Mouse (Mus musculus): ENCODE measurements around the gene Pgm3. TPM values are rescaled to one million over a fixed set of nuclear protein-coding genes. Genes with fewer than 3 reads are reported as not detected.
"Not testable (repeated sequence)": the region's sequence is repeated elsewhere in the genome, so short reads cannot be mapped to it uniquely, and the experiment has no call there.

The Pgm3 gene
- 40.4 and 41.4 TPM in 2 replicates for polyA plus RNA-seq (2016; fragmentation: Nextera tagmentation; extraction: Ambion mirVana)

DNA sequence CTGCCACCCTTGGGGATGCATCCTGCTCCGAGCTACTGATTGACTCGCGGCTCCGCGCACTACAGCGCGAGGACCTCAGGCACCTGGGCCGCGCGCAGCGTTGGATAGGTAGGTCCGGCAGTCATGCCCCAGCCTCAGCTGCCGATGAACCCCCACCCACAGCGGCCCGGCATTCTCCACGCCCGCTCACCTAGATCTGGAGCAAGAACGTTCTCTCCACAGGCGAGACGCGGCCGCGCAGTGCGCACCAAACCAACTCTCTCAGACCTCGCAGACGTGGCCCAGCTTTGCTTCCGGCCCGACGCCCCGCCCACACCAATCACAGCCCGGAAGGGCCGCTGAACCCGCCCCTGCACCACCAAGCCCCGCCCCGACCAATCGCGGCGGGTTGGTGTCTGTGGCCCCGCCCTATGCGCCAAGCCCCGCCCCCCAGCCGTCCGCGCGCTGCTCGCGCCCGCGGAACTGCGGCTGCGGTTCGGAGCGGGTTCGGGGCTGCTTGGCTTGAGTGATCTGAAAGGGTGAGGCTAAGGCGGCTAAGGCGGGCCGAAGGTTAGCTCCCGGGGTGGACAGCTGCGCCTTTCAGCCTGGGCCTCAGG lies at the start of gene Pgm3, which contains the start of gene Rwdd2a:
Gene Pgm3, minus strand, starts transcription at position 303 of the 596 bp plus-strand sequence.
Gene Rwdd2a, plus strand, starts transcription at position 452 of the 596 bp plus-strand sequence.
- peak; percentile 98 for ATAC-seq (ENCODE audit: low FRiP score)
- Histone ChIP-seq H3K27me3 (no peaks in the 10 kb centered on the region), H3K4me2 (replicated peaks) (peak within 1 kb of the TSS; percentile 70), H3K4me3 (peak within 1 kb of the TSS; percentile 69), H3K27ac (peak within 1 kb of the TSS; percentile 72), H3K9me3 (replicated peaks) (no peaks in the 10 kb centered on the region), H3K4me1 (peaks cover 15% of the 10 kb centered on the region), H3K36me3 (peaks cover 19% of the 10 kb centered on the region), H3K9ac (peak within 1 kb of the TSS; percentile 71)
- under 1% methylated on average over 59 of the region's 59 CpGs for WGBS

DNA sequence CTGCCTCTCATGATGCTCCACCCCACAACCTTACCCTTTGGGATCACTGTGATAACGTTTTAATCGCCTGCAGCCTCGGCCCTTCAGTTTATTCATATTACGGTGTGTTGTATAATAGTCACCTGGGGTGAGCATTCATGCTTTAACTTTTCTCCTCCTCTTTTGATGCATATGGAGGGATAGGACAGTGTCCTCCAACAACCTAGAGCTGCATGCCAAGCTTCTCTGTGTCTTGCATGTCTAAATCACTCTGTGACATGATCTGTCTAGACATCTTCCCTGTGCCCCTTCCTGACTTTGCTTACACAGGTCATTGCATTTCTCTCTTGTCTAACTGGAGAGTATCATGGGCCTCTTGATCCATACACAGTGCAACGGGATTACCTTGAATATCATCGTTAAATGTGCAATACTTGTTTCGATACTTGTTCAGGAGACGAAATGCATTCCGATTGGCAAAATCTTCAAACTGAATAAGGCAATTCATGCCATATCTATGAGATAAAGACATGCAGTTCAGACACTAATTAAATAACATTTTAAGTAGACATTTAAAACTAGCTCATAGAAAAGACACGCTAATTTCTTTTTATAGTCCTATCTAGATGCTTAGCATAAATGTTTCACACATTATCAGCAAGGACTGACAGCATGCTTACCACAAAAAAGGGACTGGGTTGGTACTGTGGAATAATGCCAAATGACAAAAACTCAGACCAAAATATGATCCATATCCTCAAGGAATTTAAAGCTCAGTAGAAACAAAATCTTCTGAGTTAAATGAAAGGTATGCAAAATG lies 47.9 kb upstream of the Pgm3 start:
- Histone ChIP-seq H3K4me1 (no peaks in the 10 kb centered on the region), H3K4me3 (no peak overlapping the region), H3K9ac (no peak overlapping the region), H3K27me3 (no peaks in the 10 kb centered on the region), H3K27ac (no peak overlapping the region), H3K4me2 (replicated peaks) (no peak overlapping the region), H3K36me3 (no peaks in the 10 kb centered on the region), H3K9me3 (replicated peaks) (no peaks in the 10 kb centered on the region)
- no peak for ATAC-seq (ENCODE audit: low FRiP score)
- WGBS, result 78% methylated on average over 10 of the region's 10 CpGs

DNA sequence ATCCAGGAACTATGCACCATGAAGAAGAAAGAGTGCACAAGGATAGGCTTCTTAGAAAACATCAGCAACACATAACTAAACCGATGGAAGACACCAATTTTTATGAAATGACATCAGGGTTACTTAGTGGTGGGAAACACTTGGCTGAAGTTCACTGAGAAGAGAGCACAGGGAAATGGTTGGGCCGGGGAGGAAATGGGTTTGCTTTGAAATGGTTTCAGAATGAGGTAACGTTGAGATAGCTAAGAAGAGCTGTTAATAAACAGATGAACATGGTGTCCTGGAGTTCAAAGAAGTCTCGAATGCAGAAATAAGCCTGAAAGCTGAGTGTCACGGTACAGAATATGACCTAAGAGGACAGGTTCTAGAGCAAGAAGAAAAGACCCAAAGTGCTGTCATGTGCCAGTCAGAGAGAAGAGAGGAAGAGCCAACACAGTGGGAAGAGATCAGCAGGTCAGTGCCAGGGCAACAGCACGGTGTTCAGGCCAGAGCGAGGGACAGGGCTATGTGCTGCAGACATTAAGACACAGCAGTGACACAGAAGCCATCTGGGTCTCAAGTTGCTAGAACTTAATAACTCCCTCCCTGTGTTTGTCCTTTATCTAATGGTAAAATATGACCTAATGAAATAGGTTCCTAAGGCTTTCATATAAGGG lies 46.3 kb upstream of the Pgm3 start:
- Histone ChIP-seq H3K4me2 (replicated peaks) (no peak overlapping the region), H3K9ac (no peak overlapping the region), H3K4me1 (no peaks in the 10 kb centered on the region), H3K27ac (no peak overlapping the region), H3K27me3 (no peaks in the 10 kb centered on the region), H3K36me3 (no peaks in the 10 kb centered on the region), H3K9me3 (replicated peaks) (no peaks in the 10 kb centered on the region), H3K4me3 (no peak overlapping the region)
- ATAC-seq (ENCODE audit: low FRiP score), result no peak
- WGBS, result 79% methylated on average over 7 of the region's 7 CpGs

DNA sequence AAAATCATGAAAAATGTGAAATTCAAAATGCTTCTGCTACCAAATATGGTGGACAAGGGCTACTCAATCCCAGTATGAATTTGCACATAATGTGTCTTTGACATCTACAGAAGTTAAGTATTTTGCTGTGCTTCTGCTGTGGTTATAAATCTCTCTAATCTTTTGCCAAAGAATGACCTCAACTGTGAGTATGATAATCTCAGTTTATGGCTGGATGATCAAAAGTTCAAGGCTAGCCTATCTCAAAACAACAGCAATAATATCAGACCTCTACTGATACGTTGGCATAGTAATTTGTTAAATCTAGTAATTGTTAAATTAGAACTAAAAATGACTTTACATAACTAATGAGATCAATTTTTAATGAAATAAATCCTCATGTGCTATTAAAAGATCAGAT lies 44.1 kb upstream of the Pgm3 start:
- WGBS, result 94% methylated on average over 1 of the region's 1 CpGs
- H3K36me3 ChIP-seq, result no peaks in the 10 kb centered on the region
- H3K27me3 ChIP-seq, result no peaks in the 10 kb centered on the region
- no peak overlapping the region for H3K4me3 ChIP-seq
- ATAC-seq (ENCODE audit: low FRiP score), result no peak
- no peak overlapping the region for H3K9ac ChIP-seq
- no peaks in the 10 kb centered on the region for H3K4me1 ChIP-seq
- no peak overlapping the region for H3K4me2 ChIP-seq (replicated peaks)
- no peaks in the 10 kb centered on the region for H3K9me3 ChIP-seq (replicated peaks)
- H3K27ac ChIP-seq, result no peak overlapping the region

DNA sequence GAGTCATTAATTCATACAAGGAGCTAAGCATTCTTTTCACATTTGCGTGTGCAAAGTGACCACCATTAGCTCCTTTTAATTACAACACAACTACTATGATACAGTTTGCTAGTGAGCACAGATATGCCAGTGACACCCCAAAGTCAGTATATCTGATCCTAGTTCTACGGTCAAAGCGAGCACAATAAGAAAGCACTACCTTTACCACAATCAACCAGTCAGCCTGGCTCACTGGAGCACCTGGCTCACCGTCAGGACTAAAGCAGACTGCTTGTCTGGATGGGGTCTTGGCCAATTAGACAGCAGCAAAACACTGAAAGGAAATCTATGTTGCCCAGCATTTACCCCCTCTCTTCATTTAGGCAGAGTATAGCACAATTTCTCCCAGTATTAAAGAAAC lies 40.4 kb upstream of the Pgm3 start:
- no peaks in the 10 kb centered on the region for H3K27me3 ChIP-seq
- no peaks in the 10 kb centered on the region for H3K4me1 ChIP-seq
- H3K9ac ChIP-seq, result no peak overlapping the region
- no peaks in the 10 kb centered on the region for H3K36me3 ChIP-seq
- no peak for ATAC-seq (ENCODE audit: low FRiP score)
- no peaks in the 10 kb centered on the region for H3K9me3 ChIP-seq (replicated peaks)
- no peak overlapping the region for H3K4me3 ChIP-seq
- 92% methylated on average over 4 of the region's 4 CpGs for WGBS
- no peak overlapping the region for H3K4me2 ChIP-seq (replicated peaks)
- H3K27ac ChIP-seq, result no peak overlapping the region

DNA sequence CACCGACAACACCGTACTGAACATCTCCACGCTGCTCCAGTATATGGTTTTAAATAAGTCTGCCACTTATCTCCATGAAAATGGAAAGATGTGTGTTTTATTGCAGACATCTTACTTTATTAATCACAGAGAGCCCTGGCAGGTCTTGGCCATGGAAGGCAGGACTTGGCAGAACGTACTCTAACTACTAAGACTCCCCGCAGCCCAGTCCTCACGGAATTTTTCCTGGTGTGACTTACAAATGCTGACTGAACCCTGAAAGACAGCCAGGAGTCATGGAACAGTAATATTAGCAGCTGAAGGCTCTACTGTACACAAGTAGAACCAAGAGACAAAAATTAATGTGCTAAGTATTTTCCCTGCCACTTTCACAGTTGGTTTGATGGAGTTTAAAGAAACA lies 34.1 kb upstream of the Pgm3 start:
- 86% methylated on average over 6 of the region's 6 CpGs for WGBS
- H3K9me3 ChIP-seq (replicated peaks), result no peaks in the 10 kb centered on the region

DNA sequence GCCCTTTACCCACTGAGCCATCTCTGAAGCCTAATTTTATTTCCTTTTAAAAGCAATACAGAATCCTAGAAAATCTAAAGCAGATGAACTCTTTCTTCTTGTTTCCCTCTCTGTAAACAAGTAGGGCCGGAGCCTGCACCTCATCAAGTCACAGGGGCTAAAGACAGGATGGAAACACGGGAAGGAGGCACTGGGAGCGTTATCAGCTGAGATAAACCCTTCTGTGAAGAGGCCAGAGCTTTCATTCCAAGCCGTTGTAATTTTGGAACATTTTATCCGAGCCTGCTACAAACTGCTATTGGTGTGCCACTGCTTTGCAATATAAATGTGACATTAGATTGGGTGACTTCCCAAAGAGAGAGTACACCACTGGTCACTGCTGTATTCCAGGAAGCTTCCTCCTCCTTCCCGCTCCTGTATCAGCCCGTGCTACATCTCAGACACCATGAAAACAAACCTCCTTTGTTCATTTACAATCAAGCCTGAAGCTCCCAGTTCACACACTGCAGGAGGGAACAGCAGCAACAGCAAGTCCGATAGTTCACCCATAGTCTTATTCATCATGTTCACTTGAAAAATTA lies 28.2 kb upstream of the Pgm3 start:
- H3K4me2 ChIP-seq (replicated peaks), result no peak overlapping the region
- H3K9me3 ChIP-seq (replicated peaks), result no peaks in the 10 kb centered on the region
- H3K27ac ChIP-seq, result no peak overlapping the region
- H3K36me3 ChIP-seq, result no peaks in the 10 kb centered on the region
- 63% methylated on average over 8 of the region's 8 CpGs for WGBS
- ATAC-seq (ENCODE audit: low FRiP score), result no peak
- no peak overlapping the region for H3K9ac ChIP-seq
- no peaks in the 10 kb centered on the region for H3K4me1 ChIP-seq
- no peaks in the 10 kb centered on the region for H3K27me3 ChIP-seq
- H3K4me3 ChIP-seq, result no peak overlapping the region

More for the DNA sequence above, 34.1 kb upstream of the Pgm3 start:
- no peak overlapping the region for H3K4me2 ChIP-seq (replicated peaks)
- H3K9ac ChIP-seq, result no peak overlapping the region
- no peak overlapping the region for H3K4me3 ChIP-seq
- no peaks in the 10 kb centered on the region for H3K36me3 ChIP-seq
- ATAC-seq (ENCODE audit: low FRiP score), result no peak
- no peaks in the 10 kb centered on the region for H3K27me3 ChIP-seq
- no peaks in the 10 kb centered on the region for H3K4me1 ChIP-seq
- H3K27ac ChIP-seq, result no peak overlapping the region

DNA sequence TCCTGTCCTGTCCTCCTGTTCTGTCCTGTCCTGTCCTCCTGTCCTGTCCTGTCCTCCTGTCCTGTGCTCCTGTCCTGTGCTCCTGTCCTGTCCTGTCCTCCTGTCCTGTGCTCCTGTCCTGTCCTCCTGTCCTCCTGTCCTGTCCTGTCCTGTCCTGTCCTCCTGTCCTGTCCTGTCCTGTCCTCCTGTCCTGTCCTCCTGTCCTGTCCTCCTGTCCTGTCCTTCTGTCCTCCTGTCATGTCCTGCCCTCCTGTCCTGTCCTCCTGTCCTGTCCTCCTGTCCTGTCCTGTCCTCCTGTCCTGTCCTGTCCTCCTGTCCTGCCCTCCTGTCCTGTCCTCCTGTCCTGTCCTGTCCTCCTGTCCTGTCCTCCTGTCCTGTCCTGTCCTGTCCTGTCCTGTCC lies 25.3 kb upstream of the Pgm3 start:
- H3K9me3 ChIP-seq (replicated peaks); H3K36me3 ChIP-seq; H3K27ac ChIP-seq; H3K4me1 ChIP-seq; H3K4me2 ChIP-seq (replicated peaks); H3K9ac ChIP-seq; H3K4me3 ChIP-seq; H3K27me3 ChIP-seq; ATAC-seq (ENCODE audit: low FRiP score): not testable (repeated sequence)

DNA sequence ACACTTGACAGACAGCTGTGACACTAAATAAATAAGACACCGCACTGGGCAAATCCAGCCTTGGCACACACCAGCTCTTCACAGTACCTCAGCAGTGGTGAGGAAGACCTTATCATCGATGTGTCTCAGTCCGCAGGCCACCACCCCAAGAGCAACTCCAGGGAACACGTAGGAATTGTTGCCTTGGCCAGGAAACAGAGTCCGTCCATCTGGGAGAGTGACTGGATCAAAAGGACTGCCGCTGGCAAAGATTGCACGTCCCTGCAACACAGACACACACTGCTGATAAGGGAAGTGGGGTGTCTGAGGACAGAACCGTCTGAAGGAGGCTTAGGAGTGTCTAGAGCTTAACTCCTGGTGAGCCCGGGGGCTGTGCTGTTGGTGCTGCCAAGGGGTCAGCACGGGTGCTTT lies 22.7 kb upstream of the Pgm3 start:
- H3K9me3 ChIP-seq (replicated peaks); H3K9ac ChIP-seq; H3K4me2 ChIP-seq (replicated peaks); H3K27me3 ChIP-seq; H3K27ac ChIP-seq; H3K4me3 ChIP-seq; H3K36me3 ChIP-seq; H3K4me1 ChIP-seq; ATAC-seq (ENCODE audit: low FRiP score): not testable (repeated sequence)
- 82% methylated on average over 10 of the region's 10 CpGs for WGBS

DNA sequence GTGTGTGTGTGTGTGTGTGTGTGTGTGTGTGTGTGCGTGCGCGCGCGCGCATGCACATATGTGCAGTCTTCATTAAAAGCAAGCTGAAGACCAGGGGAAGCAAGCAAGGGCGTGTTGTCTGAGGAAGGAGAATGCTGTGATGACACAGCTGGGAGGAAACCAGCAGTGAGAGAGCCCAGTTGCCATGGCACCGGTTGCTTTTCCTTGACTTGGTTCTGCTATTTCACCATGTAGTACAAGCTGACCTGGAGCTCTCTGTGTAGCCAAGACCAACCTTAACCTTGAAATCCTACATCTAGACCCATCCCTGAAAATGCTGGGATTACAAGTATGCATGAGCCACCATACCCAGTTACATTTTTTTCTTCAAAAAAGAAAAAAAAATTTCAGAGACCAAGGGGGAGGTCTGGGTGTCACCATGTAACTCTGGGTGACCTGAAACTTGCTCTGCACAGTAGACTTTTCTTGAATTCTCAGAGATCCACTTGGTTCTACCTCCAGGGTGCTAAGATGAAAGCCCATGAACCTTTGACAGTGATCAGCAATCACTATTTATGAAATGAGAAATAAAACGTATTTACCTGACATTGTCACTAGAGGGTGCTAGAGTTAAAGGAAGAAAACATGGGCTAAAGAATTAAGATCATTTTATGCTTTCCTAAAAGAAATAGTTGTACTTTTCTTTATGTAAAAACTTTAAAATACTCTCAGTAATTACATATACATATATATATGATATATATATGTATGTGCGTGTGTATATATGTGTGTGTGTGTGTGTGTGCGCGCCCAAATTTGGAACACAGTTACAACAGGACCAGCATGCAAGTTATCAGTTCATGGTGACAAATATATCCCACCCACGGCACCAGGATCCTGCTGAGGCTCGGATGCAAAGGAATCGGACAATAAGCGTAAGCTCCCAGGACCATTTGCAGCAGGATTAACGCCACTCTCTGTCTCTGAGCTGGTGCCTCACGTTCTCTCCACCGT lies 21.3 kb upstream of the Pgm3 start:
- Histone ChIP-seq H3K27ac (no peak overlapping the region), H3K36me3 (no peaks in the 10 kb centered on the region), H3K9ac (no peak overlapping the region), H3K4me3 (no peak overlapping the region), H3K4me1 (no peaks in the 10 kb centered on the region), H3K9me3 (replicated peaks) (no peaks in the 10 kb centered on the region), H3K4me2 (replicated peaks) (no peak overlapping the region), H3K27me3 (no peaks in the 10 kb centered on the region)
- no peak for ATAC-seq (ENCODE audit: low FRiP score)
- 79% methylated on average over 19 of the region's 19 CpGs for WGBS

DNA sequence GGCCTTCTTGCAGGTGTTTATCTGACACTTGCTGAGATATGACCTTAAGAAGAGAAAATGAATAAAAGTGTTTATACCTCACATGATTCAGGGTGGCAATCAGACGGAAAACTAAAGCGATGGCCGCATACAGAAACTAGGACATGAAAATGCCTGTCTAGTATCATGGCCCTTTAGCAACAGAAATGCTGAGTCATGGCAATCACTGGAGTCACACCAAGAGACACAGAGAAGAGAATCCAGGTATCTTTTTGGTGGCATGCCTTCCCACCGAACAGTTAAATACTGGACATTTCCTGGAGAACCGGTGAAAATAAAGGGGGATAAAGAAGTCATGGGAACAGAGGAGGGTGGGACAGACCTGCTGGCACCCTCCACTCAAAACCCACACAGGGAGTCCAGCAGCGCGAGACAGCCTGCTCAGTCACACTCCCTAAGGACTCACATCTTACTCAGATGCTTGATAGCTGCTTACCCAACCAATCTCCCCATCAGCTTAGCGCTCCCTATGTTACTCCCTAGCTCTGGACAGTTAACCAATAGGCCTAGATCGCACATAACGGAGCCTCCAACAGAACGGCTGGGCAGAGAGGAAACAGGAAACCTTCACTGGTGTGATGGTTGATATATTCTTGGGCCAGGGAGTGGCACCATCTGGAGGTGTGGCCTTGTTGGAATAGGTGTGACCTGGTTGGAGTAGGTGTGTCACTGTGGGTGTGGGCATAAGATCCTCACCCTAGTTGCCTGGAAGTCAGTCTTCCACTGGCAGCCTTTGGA lies 15.6 kb upstream of the Pgm3 start:
- 91% methylated on average over 11 of the region's 11 CpGs for WGBS
- Histone ChIP-seq H3K27ac (no peak overlapping the region), H3K4me2 (replicated peaks) (no peak overlapping the region), H3K36me3 (no peaks in the 10 kb centered on the region), H3K4me3 (no peak overlapping the region), H3K9me3 (replicated peaks) (no peaks in the 10 kb centered on the region), H3K9ac (no peak overlapping the region), H3K27me3 (no peaks in the 10 kb centered on the region), H3K4me1 (no peaks in the 10 kb centered on the region)
- ATAC-seq (ENCODE audit: low FRiP score), result no peak
